Mouse (Mus musculus): ENCODE results near the gene Tcaim. TPM values are rescaled to one million over a fixed set of nuclear protein-coding genes. Genes with fewer than 3 reads are reported as not detected.

Tcaim gene
- polyA plus RNA-seq, 1 experiment from 2014 or later = 9.3 TPM

DNA sequence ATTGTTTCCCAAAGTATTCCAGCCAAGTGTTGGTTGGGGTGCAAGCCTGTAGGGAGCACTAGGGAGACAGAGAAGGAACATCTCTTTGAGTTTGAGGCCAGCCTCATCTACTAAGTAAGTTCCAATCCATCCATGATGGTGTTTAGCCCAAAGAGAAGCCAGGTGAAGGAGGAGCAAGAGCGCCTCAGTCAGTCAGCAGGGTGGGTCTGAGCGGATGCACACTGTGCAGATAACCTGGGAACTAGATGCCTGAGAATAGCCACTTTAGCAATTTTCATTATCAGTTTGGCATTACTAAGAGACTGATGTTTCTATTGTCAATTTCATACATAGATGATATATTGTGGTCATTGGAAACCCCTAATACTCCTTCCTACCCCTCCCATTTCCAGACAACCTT, 9.4 kb downstream of the Tcaim start:
- Histone ChIP-seq H3K27me3 (replicated peaks; ENCODE audit: control insufficient read depth, insufficient read depth, low read length) (no peaks in the 10 kb centered on the region), H3K27ac (ENCODE audit: low read length) (no peak overlapping the region), H3K4me1 (replicated peaks; ENCODE audit: control insufficient read depth, insufficient read depth, low read length) (no peaks in the 10 kb centered on the region), H3K9ac (replicated peaks; ENCODE audit: low read depth, low read length) (no peak overlapping the region), H3K9me3 (ENCODE audit: control insufficient read depth, low read length) (no peaks in the 10 kb centered on the region), H3K4me2 (ENCODE audit: low read length) (no peak overlapping the region), H3K36me3 (ENCODE audit: control insufficient read depth, insufficient read depth) (no peaks in the 10 kb centered on the region), H3K4me3 (replicated peaks; ENCODE audit: low read length) (no peak overlapping the region)
- ATAC-seq = no peak
- 100% methylated on average over 2 of the region's 2 CpGs for WGBS

- H3K4me3 ChIP-seq (replicated peaks; ENCODE audit: low read length) = no peak overlapping the region
- no peak overlapping the region for H3K9ac ChIP-seq (replicated peaks; ENCODE audit: low read depth, low read length)
- H3K36me3 ChIP-seq (ENCODE audit: control insufficient read depth, insufficient read depth) = peaks cover 2% of the 10 kb centered on the region; the same call in 1 of the 2 replicates
- H3K4me2 ChIP-seq (ENCODE audit: low read length) = no peak overlapping the region
- no peaks in the 10 kb centered on the region for H3K27me3 ChIP-seq (replicated peaks; ENCODE audit: control insufficient read depth, insufficient read depth, low read length)
- H3K27ac ChIP-seq (ENCODE audit: low read length) = no peak overlapping the region
- H3K9me3 ChIP-seq (ENCODE audit: control insufficient read depth, low read length) = no peaks in the 10 kb centered on the region
- no peak for ATAC-seq
- WGBS = 82% methylated on average over 4 of the region's 4 CpGs
- H3K4me1 ChIP-seq (replicated peaks; ENCODE audit: control insufficient read depth, insufficient read depth, low read length) = no peaks in the 10 kb centered on the region
These were observed 10.0 kb downstream of the Tcaim start for GRCm38 (mm10) chr9:122815239-122815851.

- Histone ChIP-seq H3K9me3 (ENCODE audit: control insufficient read depth, low read length) (no peaks in the 10 kb centered on the region), H3K4me2 (ENCODE audit: low read length) (no peak overlapping the region), H3K4me1 (replicated peaks; ENCODE audit: control insufficient read depth, insufficient read depth, low read length) (no peaks in the 10 kb centered on the region), H3K27me3 (replicated peaks; ENCODE audit: control insufficient read depth, insufficient read depth, low read length) (no peaks in the 10 kb centered on the region), H3K9ac (replicated peaks; ENCODE audit: low read depth, low read length) (no peak overlapping the region), H3K36me3 (ENCODE audit: control insufficient read depth, insufficient read depth) (peaks cover 20% of the 10 kb centered on the region), H3K27ac (ENCODE audit: low read length) (no peak overlapping the region), H3K4me3 (replicated peaks; ENCODE audit: low read length) (no peak overlapping the region)
- 91% methylated on average over 5 of the region's 5 CpGs for WGBS
- ATAC-seq = no peak
These were observed 18.2 kb downstream of the Tcaim start for GRCm38 (mm10) chr9:122823374-122824017.

- WGBS = 96% methylated on average over 4 of the region's 4 CpGs
- Histone ChIP-seq H3K9ac (replicated peaks; ENCODE audit: low read depth, low read length) (no peak overlapping the region), H3K36me3 (ENCODE audit: control insufficient read depth, insufficient read depth) (peaks cover 20% of the 10 kb centered on the region), H3K27ac (ENCODE audit: low read length) (no peak overlapping the region), H3K9me3 (ENCODE audit: control insufficient read depth, low read length) (no peaks in the 10 kb centered on the region), H3K4me3 (replicated peaks; ENCODE audit: low read length) (no peak overlapping the region), H3K27me3 (replicated peaks; ENCODE audit: control insufficient read depth, insufficient read depth, low read length) (no peaks in the 10 kb centered on the region), H3K4me2 (ENCODE audit: low read length) (no peak overlapping the region), H3K4me1 (replicated peaks; ENCODE audit: control insufficient read depth, insufficient read depth, low read length) (no peaks in the 10 kb centered on the region)
- no peak for ATAC-seq
These were observed 21.4 kb downstream of the Tcaim start for GRCm38 (mm10) chr9:122826743-122827142.

- Histone ChIP-seq H3K4me3 (replicated peaks; ENCODE audit: low read length) (no peak overlapping the region), H3K36me3 (ENCODE audit: control insufficient read depth, insufficient read depth) (peaks cover 14% of the 10 kb centered on the region), H3K27me3 (replicated peaks; ENCODE audit: control insufficient read depth, insufficient read depth, low read length) (no peaks in the 10 kb centered on the region), H3K27ac (ENCODE audit: low read length) (no peak overlapping the region), H3K4me2 (ENCODE audit: low read length) (no peak overlapping the region), H3K9ac (replicated peaks; ENCODE audit: low read depth, low read length) (no peak overlapping the region), H3K4me1 (replicated peaks; ENCODE audit: control insufficient read depth, insufficient read depth, low read length) (no peaks in the 10 kb centered on the region), H3K9me3 (ENCODE audit: control insufficient read depth, low read length) (no peaks in the 10 kb centered on the region)
- 83% methylated on average over 4 of the region's 4 CpGs for WGBS
- ATAC-seq = no peak
These were observed 24.6 kb downstream of the Tcaim start for GRCm38 (mm10) chr9:122829826-122830380.

DNA sequence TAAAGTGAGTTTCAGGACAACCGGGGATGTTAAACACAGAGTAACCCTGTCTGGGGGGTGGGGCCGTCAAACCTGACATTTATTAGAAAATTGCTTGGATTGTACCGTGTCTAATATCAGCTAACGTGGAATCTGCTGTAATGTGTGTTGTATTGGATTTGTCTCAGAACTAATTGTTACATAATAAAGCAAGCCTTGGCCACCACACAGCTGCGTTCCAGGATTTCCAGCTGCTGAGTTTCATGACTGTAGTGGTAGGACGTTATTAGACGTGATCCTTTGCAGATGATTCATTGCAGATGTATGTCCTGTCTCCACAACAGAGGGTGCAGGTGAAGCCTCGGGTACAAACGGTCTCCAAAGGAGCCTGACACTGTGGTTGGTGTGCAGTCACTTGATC, 30.8 kb downstream of the Tcaim start:
- peak overlapping the region; percentile 48 for H3K27ac ChIP-seq (ENCODE audit: low read length)
- H3K27me3 ChIP-seq (replicated peaks; ENCODE audit: control insufficient read depth, insufficient read depth, low read length) = no peaks in the 10 kb centered on the region
- no peak overlapping the region for H3K4me2 ChIP-seq (ENCODE audit: low read length)
- H3K9ac ChIP-seq (replicated peaks; ENCODE audit: low read depth, low read length) = no peak overlapping the region
- 50% methylated on average over 9 of the region's 9 CpGs for WGBS
- H3K4me1 ChIP-seq (replicated peaks; ENCODE audit: control insufficient read depth, insufficient read depth, low read length) = peaks cover 13% of the 10 kb centered on the region
- no peak for ATAC-seq
- peaks cover 2% of the 10 kb centered on the region; the same call in 1 of the 2 replicates for H3K36me3 ChIP-seq (ENCODE audit: control insufficient read depth, insufficient read depth)
- no peaks in the 10 kb centered on the region for H3K9me3 ChIP-seq (ENCODE audit: control insufficient read depth, low read length)
- no peak overlapping the region for H3K4me3 ChIP-seq (replicated peaks; ENCODE audit: low read length)

DNA sequence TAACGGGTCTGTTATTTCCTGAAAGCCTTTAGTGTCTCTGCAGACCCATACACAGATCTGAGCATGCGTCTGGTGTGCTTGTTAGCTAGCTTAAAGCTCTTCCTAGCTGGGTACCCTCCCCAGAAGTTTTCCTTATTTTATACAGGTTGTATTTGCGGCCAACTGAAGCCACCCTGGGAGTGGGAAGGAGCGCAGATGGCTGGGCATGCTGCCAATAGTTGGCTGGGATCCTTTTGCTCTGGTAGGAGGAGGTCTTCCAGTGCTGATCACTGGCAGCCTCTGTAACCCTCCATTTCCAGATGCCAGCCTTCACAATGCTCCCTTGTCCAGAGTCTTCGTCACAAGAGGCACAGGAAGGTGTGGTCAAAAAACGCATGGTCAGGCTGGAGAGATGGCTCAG, 31.5 kb downstream of the Tcaim start:
- H3K4me2 ChIP-seq (ENCODE audit: low read length) = no peak overlapping the region
- peaks cover 13% of the 10 kb centered on the region for H3K4me1 ChIP-seq (replicated peaks; ENCODE audit: control insufficient read depth, insufficient read depth, low read length)
- peaks cover 2% of the 10 kb centered on the region; the same call in 1 of the 2 replicates for H3K36me3 ChIP-seq (ENCODE audit: control insufficient read depth, insufficient read depth)
- H3K9me3 ChIP-seq (ENCODE audit: control insufficient read depth, low read length) = no peaks in the 10 kb centered on the region
- no peak overlapping the region for H3K4me3 ChIP-seq (replicated peaks; ENCODE audit: low read length)
- peak; percentile 93 for ATAC-seq
- H3K27ac ChIP-seq (ENCODE audit: low read length) = peak overlapping the region; percentile 48
- WGBS = 7% methylated on average over 6 of the region's 6 CpGs
- H3K9ac ChIP-seq (replicated peaks; ENCODE audit: low read depth, low read length) = no peak overlapping the region
- H3K27me3 ChIP-seq (replicated peaks; ENCODE audit: control insufficient read depth, insufficient read depth, low read length) = no peaks in the 10 kb centered on the region

DNA sequence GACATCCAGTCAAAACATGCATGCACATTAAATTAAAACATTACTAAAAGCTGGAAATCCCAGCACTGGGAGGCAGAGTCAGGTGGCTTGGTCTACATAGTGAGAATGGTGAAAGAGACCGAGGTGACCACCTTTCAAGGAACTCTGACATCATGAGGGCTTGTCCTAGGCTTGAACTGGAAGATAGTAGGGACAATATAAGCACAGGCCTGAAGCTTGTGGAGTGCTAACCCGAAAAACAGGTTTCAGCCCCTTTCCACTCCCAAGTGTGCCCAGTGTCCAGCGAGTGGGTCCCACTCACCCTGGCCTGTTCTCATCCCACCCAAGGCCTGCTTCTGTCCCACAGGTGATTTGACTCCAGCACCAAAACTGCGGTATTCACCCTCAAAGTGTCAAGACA, 31.9 kb downstream of the Tcaim start:
- 74% methylated on average over 4 of the region's 4 CpGs for WGBS
- no peak overlapping the region for H3K9ac ChIP-seq (replicated peaks; ENCODE audit: low read depth, low read length)
- H3K4me3 ChIP-seq (replicated peaks; ENCODE audit: low read length) = no peak overlapping the region
- H3K27me3 ChIP-seq (replicated peaks; ENCODE audit: control insufficient read depth, insufficient read depth, low read length) = no peaks in the 10 kb centered on the region
- peaks cover 2% of the 10 kb centered on the region; the same call in 1 of the 2 replicates for H3K36me3 ChIP-seq (ENCODE audit: control insufficient read depth, insufficient read depth)
- peaks cover 13% of the 10 kb centered on the region for H3K4me1 ChIP-seq (replicated peaks; ENCODE audit: control insufficient read depth, insufficient read depth, low read length)
- no peak overlapping the region for H3K4me2 ChIP-seq (ENCODE audit: low read length)
- ATAC-seq = peak; percentile 36; the same call in 1 of the 2 replicates
- H3K9me3 ChIP-seq (ENCODE audit: control insufficient read depth, low read length) = no peaks in the 10 kb centered on the region
- peak overlapping the region; percentile 34; the same call in 1 of the 2 replicates for H3K27ac ChIP-seq (ENCODE audit: low read length)

DNA sequence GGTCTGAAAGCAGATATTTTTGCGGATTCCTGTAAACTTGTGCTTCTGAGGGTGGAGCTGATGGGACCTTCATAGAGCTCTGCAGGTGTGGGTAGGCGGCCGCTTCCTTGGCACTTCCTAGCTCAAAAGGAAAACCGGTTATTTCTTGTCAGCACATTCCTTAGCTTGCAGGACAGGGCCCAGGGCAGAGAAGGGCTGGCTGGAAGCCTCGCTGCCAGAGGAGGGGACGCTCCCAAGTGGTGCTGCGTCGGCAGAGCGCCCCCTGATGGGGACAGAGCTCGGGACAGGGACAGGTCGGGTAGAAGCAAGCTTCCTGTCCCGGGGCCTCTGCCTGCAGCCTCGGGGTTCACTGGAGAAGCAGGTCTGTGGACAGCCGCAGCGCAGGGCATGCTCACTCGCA, 32.3 kb downstream of the Tcaim start:
- H3K27me3 ChIP-seq (replicated peaks; ENCODE audit: control insufficient read depth, insufficient read depth, low read length) = no peaks in the 10 kb centered on the region
- H3K36me3 ChIP-seq (ENCODE audit: control insufficient read depth, insufficient read depth) = peaks cover 2% of the 10 kb centered on the region; the same call in 1 of the 2 replicates
- WGBS = 29% methylated on average over 16 of the region's 16 CpGs
- H3K9ac ChIP-seq (replicated peaks; ENCODE audit: low read depth, low read length) = no peak overlapping the region
- no peak overlapping the region for H3K4me3 ChIP-seq (replicated peaks; ENCODE audit: low read length)
- H3K4me1 ChIP-seq (replicated peaks; ENCODE audit: control insufficient read depth, insufficient read depth, low read length) = peaks cover 13% of the 10 kb centered on the region
- no peaks in the 10 kb centered on the region for H3K9me3 ChIP-seq (ENCODE audit: control insufficient read depth, low read length)
- peak; percentile 41; the same call in 1 of the 2 replicates for ATAC-seq
- H3K27ac ChIP-seq (ENCODE audit: low read length) = no peak overlapping the region
- H3K4me2 ChIP-seq (ENCODE audit: low read length) = no peak overlapping the region

Data from forebrain, embryonic 16.5 days (tissue).